Mouse (Mus musculus) urinary bladder, postnatal 4 days (tissue): Measurements from ENCODE around the gene Defb20.

Experiments
- DNase-seq, 2 experiments: peaks; one replicate each; pipeline ENCODE4 v3.0.0; 2021 to 2022; ENCODE audit warnings: low spot score in 2 of 2

The Defb20 gene

GRCm38 (mm10) chr2:152498020-152498419 is 21.2 kb downstream of the Defb20 start:
- no peak for DNase-seq

GRCm38 (mm10) chr2:152500204-152500862 is 23.5 kb downstream of the Defb20 start:
- DNase-seq: no peak

GRCm38 (mm10) chr2:152500863-152501229 is 24.0 kb downstream of the Defb20 start:
- no peak for DNase-seq

GRCm38 (mm10) chr2:152503950-152504349 is 27.1 kb downstream of the Defb20 start:
- DNase-seq: no peak

- no peak for DNase-seq
Observed at GRCm38 (mm10) chr2:152511592-152511991, 34.7 kb downstream of the Defb20 start, which contains the start of gene Defb26. Defb26 (minus strand) TSS chr2:152511692.

- DNase-seq: peak in 1 of 2 experiments; percentile 25
Observed at GRCm38 (mm10) chr2:152516084-152516483, 39.2 kb downstream of the Defb20 start.

- no peak for DNase-seq
Observed at GRCm38 (mm10) chr2:152517981-152518380, 41.1 kb downstream of the Defb20 start, which contains the start of gene Defb28. Defb28 (plus strand) TSS chr2:152518255.
